Mouse (Mus musculus): Measurements from ENCODE around the gene Dock3.
"Not testable (repeated sequence)": the region's sequence is repeated elsewhere in the genome, so short reads cannot be mapped to it uniquely, and the experiment has no call there.

Gene Dock3

DNA sequence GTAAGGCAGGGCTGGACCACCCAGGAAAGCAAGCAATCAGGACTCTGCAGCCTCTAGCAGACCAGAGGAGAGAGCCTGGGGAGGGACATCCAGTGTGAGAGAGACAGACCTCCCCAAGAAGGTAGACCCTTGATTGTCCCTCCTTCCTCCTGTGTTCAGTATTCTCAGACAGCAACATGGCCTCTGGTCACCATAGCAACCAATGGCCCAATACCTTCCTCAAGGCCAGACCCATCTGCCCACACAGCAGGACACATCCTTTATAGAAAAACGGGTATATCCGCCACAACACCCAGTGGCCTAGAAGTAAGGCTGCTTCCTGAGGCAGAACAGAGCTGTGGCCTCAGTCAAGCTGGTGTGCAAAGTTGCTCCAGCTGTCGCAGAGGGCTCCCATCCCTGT is 23.9 kb upstream of the Dock3 start:
- no peak for DNase-seq

GRCm38 (mm10) chr9:107254925-107255324 is 23.2 kb upstream of the Dock3 start:
- DNase-seq: no peak

- DNase-seq: no peak
Measured at GRCm38 (mm10) chr9:107254476-107254875, 22.8 kb upstream of the Dock3 start.

DNA sequence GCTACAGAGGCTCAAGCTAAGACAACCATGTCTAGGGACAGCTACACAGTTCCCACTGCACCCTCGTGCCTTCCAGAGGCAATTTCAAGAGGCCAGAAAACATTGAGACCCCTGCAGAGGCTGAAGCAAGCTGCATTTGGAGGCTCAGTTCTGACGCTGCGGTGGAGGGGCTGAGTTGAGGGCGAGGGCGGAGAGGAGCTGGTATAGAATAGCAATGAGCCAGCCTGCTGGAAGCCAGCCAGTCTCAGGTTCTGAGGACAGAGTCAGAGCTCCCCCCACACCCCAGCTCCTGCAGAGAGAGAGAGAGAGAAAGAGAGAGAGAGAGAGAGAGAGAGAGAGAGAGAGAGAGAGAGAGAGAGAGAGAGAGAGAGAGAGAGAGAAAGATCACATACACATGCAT is 20.5 kb upstream of the Dock3 start:
- DNase-seq: no peak

DNA sequence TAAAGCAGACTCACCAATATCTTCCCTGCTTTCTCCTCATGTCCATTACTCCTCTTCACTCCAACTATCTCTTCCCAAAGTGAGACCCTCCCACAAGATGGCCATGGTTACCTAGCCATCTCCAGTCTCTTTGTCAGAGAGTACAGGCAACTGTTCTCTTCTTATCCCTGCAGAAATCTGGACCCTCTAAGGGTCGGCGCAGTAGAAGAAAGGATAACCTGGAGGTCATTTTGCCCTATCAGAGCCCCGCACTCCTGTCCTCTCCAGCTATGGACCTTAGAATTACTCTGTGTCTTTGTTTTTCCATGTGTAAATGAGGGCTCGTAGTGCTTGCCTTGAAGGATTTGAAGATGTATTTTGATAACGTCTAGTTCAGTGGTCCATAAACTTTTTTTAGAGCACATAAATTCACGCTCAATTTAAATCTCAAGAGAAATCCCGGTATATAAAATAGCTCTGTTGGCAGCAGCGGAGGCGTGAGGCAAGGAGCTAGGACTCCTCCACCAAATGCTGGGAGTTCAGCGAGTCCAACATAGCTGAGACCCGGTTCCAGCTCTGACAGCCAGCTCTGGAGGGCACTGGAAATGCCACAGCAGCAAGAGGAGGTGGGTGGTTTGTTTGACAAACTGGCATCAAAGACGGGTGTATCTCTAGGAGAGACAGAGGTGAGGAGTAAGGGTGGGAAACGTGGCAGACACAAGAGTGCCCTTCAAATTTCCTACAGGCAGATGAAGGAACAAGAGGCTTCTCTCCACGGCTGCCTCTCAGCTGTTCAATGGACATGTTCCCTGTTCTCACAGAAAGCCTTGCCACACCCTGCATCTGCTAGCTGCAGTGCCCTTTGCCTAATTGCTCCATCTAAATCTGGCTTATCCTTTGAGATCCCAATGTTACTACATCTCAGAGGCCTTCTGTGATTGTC is 19.0 kb upstream of the Dock3 start:
- DNase-seq: no peak

- DNase-seq: no peak
Measured at GRCm38 (mm10) chr9:107249154-107249553, 17.4 kb upstream of the Dock3 start.

GRCm38 (mm10) chr9:107246170-107246569 is 14.5 kb upstream of the Dock3 start:
- DNase-seq: peak; percentile 25

DNA sequence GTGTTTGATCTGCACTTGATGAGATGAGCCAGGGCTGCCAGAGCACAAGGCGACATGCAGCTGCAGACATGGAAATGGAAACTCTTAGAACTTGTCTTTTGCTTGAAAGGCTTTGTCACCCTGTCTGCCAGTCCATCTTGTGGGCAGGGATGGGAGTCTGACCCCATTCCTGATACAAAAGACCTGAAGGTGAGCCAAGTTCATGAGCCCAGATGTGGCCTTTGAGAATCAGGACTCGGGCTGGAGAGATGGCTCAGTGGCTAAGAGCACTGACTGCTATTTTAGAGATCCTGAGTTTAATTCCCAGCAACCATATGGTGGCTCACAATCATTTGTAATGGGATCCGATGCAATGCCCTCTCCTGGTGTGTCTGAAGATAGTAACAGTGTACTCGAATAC is 13.6 kb upstream of the Dock3 start:
- no peak for DNase-seq

DNA sequence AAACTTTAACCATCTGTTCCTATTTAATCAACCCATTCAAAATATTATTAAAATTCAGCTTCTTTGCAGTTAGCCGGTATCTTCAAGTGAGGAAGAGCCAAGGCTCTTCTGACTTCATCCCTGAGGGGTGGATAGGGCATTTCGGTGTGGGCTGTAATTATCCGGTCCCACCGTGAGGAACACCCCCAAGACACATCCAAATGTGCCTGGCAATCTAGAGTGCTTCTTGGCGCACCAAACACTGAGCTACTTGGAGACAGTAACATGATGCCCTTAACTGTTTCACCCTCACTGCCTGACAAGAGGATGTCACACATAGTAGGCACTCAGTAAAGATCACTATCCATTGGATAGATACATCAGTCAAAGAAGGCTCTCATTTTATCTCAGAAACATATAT is 4.4 kb upstream of the Dock3 start:
- no peak for DNase-seq

DNA sequence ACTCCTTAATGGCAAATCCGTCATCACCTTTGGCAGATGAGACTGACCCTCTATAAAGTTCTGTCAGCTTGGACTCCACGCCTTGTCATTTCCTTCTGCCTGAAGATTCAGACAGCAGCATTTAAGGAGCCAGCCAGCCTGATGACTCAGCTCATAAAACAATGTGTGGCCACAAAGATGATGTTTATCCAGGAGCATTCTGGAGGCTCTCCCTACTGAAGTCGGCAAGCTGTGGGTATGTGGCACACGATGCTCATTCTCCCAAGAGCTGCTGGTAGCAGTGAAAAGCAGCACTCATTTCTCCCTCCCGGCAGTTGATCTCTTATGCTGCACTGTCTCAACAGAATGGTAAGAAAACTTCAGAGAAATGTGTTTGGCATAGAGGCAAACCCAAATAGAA is 3.6 kb upstream of the Dock3 start:
- DNase-seq: no peak

DNA sequence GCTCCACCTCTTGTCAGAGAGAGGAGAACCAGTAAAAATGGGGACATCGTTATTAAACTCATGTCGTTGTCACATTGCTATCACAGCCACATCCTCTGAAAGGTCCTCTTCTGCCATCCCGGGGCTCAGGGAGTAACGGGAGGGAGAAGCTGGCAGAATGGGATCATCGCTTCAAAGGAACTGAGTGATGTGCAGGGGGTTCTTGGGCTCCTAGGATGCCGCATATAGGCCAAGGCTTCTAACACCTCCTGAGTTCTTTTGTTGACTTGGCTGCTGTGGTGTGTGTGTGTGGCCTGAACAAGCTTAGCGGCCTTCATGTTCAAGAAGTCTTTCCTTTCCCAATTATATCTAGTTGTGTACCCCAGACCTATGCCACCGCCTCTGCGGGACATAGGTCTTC is 431 bp upstream of the Dock3 start:
- DNase-seq: no peak

GRCm38 (mm10) chr9:107230991-107231538 is 644 bp downstream of the Dock3 start:
- peak; percentile 11 for DNase-seq

GRCm38 (mm10) chr9:107224597-107224996 is 7.1 kb downstream of the Dock3 start:
- no peak for DNase-seq

DNA sequence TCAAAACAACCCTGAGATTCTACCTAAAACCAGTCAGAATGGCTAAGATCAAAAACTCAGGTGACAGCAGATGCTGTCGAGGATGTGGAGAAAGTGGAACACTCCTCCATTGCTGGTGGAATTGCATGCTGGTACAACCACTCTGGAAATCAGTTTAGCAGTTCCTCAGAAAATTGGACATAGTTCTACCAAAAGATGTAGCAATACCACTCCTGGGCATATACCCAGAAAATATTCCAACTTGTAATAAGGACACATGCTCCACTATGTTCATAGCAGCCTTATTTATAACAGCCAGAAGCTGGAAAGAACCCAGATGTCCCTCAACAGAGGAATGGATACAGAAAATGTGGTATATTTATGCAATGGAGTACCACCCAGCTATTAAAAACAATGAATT is 56.9 kb downstream of the Dock3 start:
- DNase-seq: not testable (repeated sequence)

DNA sequence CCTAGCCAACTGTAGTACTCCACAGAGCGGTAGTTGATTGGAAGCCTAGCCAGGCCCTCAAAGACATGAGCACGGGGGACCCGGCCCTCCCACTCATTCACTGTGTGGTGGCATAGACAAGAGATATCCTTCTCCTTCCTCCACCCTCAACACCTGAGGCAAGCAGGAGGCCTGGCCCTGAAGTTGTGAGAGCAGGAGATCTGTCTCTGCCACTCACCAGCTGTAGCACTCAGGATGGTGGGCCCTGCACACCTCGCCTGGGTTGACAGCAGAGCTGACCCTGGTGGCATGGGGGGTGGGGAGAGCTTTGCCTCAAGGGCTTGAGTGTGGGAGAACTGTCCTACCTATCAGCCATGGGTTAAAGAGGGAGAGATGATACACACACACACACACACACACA is 65.9 kb downstream of the Dock3 start:
- DNase-seq: no peak

DNA sequence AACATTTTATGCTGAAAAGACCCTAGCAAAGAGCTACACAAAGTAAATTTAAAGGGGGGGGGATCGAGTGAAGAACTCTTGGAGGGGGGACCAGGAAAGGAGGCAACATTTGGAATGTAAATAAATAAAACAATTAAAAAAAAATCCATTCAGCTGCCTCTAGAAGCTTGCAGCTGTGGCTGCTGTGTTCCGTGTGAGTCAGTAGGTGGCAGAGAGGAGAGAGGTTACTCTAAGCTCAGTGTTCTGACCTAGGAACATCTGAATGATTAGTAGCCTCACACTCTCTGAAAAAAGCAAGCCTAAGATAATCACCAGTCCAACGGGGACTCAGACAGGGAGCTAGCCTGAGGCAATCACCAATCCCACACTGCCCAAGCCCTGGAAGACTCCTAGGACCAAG is 66.9 kb downstream of the Dock3 start:
- no peak for DNase-seq

DNA sequence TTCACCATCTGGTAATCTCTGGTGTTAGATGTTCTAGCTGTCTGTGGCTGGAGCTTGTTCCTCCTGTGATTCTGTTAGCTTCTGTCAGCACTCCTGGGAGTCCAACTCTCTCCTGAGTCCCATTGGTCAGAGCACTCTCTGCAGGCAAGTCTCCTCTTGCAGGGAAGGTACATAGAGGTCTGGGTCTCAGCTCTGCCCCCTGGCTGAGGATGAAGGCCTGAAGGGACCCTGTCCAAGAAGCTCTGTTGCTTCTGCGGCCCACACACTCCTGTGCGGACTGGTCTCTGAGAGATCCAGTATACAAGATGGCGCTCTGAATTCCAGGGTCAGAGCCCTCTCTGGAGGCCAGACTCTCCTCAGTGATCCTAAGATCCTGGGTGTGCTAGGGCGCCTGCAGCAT is 75.3 kb downstream of the Dock3 start:
- not testable (repeated sequence) for DNase-seq

DNA sequence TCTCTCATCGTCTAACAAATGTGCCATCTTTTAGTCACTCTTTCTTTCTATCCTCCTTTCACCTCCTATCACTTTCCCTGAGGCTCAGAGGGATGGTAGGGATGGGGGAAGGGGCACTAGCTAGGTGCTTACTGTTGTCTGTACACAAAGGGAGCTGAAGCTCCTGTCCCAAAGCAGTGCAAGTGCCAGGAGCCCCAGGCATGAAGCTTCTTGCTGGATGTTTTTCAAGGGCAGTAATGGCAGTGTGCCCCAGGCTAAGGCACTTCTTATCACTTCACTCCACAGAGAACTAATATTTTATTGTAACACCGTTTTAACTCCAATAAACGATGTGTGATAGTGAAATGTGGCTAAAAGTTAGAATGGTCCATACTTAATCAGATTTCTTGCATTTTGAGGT is 118.9 kb downstream of the Dock3 start:
- no peak for DNase-seq

GRCm38 (mm10) chr9:107112056-107112455 is 119.7 kb downstream of the Dock3 start:
- DNase-seq: no peak

- no peak for DNase-seq
Measured at GRCm38 (mm10) chr9:107099487-107099886, 132.2 kb downstream of the Dock3 start.

DNA sequence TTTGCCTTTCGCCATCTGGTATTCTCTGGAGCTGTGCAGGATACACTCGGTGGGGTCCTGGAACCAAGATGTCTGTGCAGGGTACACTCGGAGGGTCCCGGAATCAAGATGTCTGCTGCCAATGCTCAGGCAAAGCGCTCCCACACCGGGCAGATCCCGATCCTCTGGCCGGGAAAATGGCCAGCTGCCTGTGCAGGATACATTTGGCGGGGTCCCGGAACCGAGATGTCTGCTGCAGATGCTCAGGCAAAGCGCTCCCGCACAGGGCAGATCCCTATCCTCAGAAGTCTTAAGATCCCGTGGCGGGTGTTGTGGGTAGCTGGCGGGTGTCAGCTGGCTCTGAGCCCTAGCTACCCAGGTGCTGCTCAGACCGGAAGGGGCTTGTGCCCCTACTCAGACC is 142.3 kb downstream of the Dock3 start:
- not testable (repeated sequence) for DNase-seq

GRCm38 (mm10) chr9:107087531-107087930 is 144.2 kb downstream of the Dock3 start:
- no peak for DNase-seq

- DNase-seq: no peak
Measured at GRCm38 (mm10) chr9:107037947-107038346, 193.8 kb downstream of the Dock3 start.

DNA sequence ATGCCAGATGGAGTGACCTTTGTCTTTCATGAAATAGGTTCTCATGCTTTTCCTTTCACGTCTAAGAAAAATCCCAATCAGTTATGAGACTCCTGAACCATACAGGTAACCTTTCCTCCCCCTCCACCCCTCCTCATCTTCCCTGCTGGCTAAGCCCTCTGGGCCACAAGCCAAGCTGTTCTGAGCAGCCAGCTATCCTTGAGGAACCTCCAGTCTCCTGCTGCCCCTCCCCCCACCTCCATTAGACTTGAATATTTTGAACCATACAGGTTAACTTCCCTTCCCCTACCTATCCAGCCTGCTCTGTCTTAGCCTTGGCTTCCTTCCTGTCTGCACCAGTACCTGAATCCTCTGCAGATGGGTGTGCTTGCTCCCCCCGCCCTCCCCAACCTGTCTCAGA is 204.1 kb downstream of the Dock3 start:
- no peak for DNase-seq

- no peak for DNase-seq
Measured at GRCm38 (mm10) chr9:107009841-107010240, 221.9 kb downstream of the Dock3 start.

Measured in thymus, postnatal 25 days (tissue).